In the genomic region with DNA sequence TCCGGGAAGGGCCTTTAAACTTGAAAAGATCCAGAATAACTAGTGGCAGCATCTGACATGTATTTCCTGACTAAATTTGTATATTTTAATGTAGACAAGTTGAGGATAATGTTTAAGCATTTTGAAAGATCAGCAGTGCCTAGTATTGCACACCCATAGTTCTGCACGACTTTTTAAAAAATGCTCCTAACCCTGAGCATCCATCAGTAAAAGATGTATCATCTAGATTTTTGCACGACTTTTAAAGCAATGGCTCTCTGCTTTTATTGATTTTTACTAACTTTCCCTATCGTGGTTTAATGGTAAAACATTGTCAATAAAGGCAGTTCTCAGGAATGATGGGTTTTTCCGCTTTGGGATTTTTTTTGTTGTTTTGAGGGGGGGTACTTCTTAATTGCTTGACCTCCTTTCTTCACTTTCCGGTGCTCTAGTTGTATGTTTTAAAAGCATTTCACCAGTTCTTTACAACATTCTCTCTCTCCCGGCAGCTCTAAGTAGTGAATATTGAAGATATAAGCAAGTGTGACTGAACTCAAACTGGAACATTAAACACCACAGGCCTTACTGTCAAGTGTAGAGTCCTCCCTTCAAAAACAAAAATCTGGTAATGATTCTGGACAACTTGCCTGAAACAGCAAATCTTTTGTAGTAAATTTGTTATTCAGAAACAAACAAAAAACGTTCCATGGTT, we compare ENCODE assay signal across 8 mouse cellular contexts. TPM values are rescaled to one million over a fixed set of nuclear protein-coding genes. Genes with fewer than 3 reads are reported as not detected.
A peak's percentile ranks its signal among the peaks of the same experiment; 100 is the strongest.
DNase-seq lines count a peak whose midpoint lies in the region; ATAC-seq lines count a peak whose summit lies in the region.

No protein-coding gene starts in this region.

- peak overlapping the region; percentile 90 for H3K27ac ChIP-seq in kidney, embryonic 14.5 days (ENCODE audit: low read depth, low read length)
- H3K27ac ChIP-seq in hindbrain, embryonic 16.5 days (ENCODE audit: low read depth, low read length): peak overlapping the region; percentile 87
- peak overlapping the region; percentile 90 for H3K27ac ChIP-seq in midbrain, embryonic 15.5 days

- H3K4me2 ChIP-seq in kidney, embryonic 14.5 days (replicated peaks; ENCODE audit: low read depth, low read length): peak overlapping the region; percentile 48
- H3K4me2 ChIP-seq in hindbrain, embryonic 16.5 days (ENCODE audit: low read length): peak overlapping the region; percentile 53
- peak overlapping the region; percentile 56 for H3K4me2 ChIP-seq in midbrain, embryonic 15.5 days

- peaks cover 8% of the 10 kb centered on the region; the same call in 1 of the 2 replicates for H3K36me3 ChIP-seq in kidney, embryonic 14.5 days (ENCODE audit: control insufficient read depth, insufficient read depth, low read length)
- no peaks in the 10 kb centered on the region for H3K36me3 ChIP-seq in hindbrain, embryonic 16.5 days (ENCODE audit: control insufficient read depth, insufficient read depth, low read length)
- H3K36me3 ChIP-seq in midbrain, embryonic 15.5 days (replicated peaks): no peaks in the 10 kb centered on the region

- H3K9ac ChIP-seq in kidney, embryonic 14.5 days (ENCODE audit: low read depth, low read length): peak overlapping the region; percentile 59; the same call in 1 of the 2 replicates
- peak overlapping the region; percentile 62 for H3K9ac ChIP-seq in hindbrain, embryonic 16.5 days (ENCODE audit: low read depth, low read length)
- peak overlapping the region; percentile 35; the same call in 1 of the 2 replicates for H3K9ac ChIP-seq in midbrain, embryonic 15.5 days

- no peaks in the 10 kb centered on the region for H3K27me3 ChIP-seq in kidney, embryonic 14.5 days (ENCODE audit: control insufficient read depth, insufficient read depth, low read length)
- no peaks in the 10 kb centered on the region for H3K27me3 ChIP-seq in hindbrain, embryonic 16.5 days (replicated peaks; ENCODE audit: control insufficient read depth, insufficient read depth, low read length)
- no peaks in the 10 kb centered on the region for H3K27me3 ChIP-seq in midbrain, embryonic 15.5 days (replicated peaks)

- no peaks in the 10 kb centered on the region for H3K9me3 ChIP-seq in kidney, embryonic 14.5 days (ENCODE audit: control insufficient read depth, low read length)
- no peaks in the 10 kb centered on the region for H3K9me3 ChIP-seq in hindbrain, embryonic 16.5 days (ENCODE audit: control insufficient read depth, low read length)
- H3K9me3 ChIP-seq in midbrain, embryonic 15.5 days: no peaks in the 10 kb centered on the region

- no peak for DNase-seq in kidney, adult 11 months
- DNase-seq in embryo, embryonic 11 days: peak; percentile 4
- no peak for DNase-seq in spleen, postnatal 4 days (ENCODE audit: low spot score in 2 of 2)
- DNase-seq in gastrocnemius, adult 8-10 months (ENCODE audit: low spot score in 2 of 2): no peak
- no peak for DNase-seq in adrenal gland, postnatal 14 days

- 22% methylated on average over 8 of the region's 8 CpGs for WGBS in kidney, embryonic 14.5 days
- 24% methylated on average over 8 of the region's 8 CpGs for WGBS in hindbrain, embryonic 16.5 days
- 26% methylated on average over 8 of the region's 8 CpGs for WGBS in midbrain, embryonic 15.5 days

- H3K4me3 ChIP-seq in kidney, embryonic 14.5 days (ENCODE audit: low read length): peak overlapping the region; percentile 43
- H3K4me3 ChIP-seq in hindbrain, embryonic 16.5 days (ENCODE audit: low read length): peak overlapping the region; percentile 49
- H3K4me3 ChIP-seq in midbrain, embryonic 15.5 days: peak overlapping the region; percentile 45

- no peak for ATAC-seq in kidney, embryonic 14.5 days (ENCODE audit: low FRiP score, low TSS enrichment)
- no peak for ATAC-seq in hindbrain, embryonic 16.5 days
- ATAC-seq in midbrain, embryonic 15.5 days (replicated peaks): no peak

- H3K4me1 ChIP-seq in kidney, embryonic 14.5 days (ENCODE audit: control insufficient read depth, insufficient read depth, low read length): 0 out of 2 replicates have a peak, but pooled peaks cover 3% of the 10 kb centered on the region
- H3K4me1 ChIP-seq in hindbrain, embryonic 16.5 days (ENCODE audit: control insufficient read depth, insufficient read depth, low read depth, low read length): no peaks in the 10 kb centered on the region; the same call in 1 of the 2 replicates
- peaks cover 19% of the 10 kb centered on the region for H3K4me1 ChIP-seq in midbrain, embryonic 15.5 days

RNA-seq across cellular contexts. Expression of a gene that starts 12.8 kb away (rescaled TPM):
- not detected in 2 replicates for polyA plus RNA-seq in kidney, embryonic 14.5 days (2014; fragmentation: Nextera tagmentation; extraction: Ambion mirVana)
- polyA plus RNA-seq in hindbrain, embryonic 16.5 days (2015; fragmentation: Nextera tagmentation; extraction: Ambion mirVana): not detected in 2 replicates
- not detected in 2 replicates for polyA plus RNA-seq in midbrain, embryonic 15.5 days (2015; fragmentation: Nextera tagmentation; extraction: Ambion mirVana)
- total RNA-seq in gastrocnemius, adult 8-10 months (2022): not detected
- not detected in 2 replicates for total RNA-seq in adrenal gland, postnatal 14 days (2021)
